Mouse (Mus musculus) T-helper 17 cell (primary cell): ENCODE results near the gene Adgrg3.

Experiments used
- in situ Hi-C, 2 experiments: fragments of 300-600 bp; cut with MboI, MseI; formaldehyde crosslinking; loops; 1 replicate in 1 of 2; 2 replicates in 1 of 2; pipeline ENCODE4 v1.15.1; 2025; ENCODE audit warnings: high pct_unique_total_duplicates in 2 of 2

Adgrg3 gene

GRCm38 (mm10) chr8:95017451-95017850 lies at the start of gene Adgrg3:
Gene Adgrg3 (plus strand): TSS chr8:95017692.
- in situ Hi-C loops = no loop called here

- in situ Hi-C loops = loop anchor here in 1 of 2 experiments (10.0 kb wide), 1 partner anchor 452 kb away; no protein-coding TSS in a partner anchor
These were observed 44.2 kb upstream of the Adgrg3 start for GRCm38 (mm10) chr8:94973270-94973669.

GRCm38 (mm10) chr8:94973786-94974185 lies 43.7 kb upstream of the Adgrg3 start:
- in situ Hi-C loops = loop anchor here in 1 of 2 experiments (10.0 kb wide), 1 partner anchor 451 kb away; no protein-coding TSS in a partner anchor

GRCm38 (mm10) chr8:94974467-94975165 lies 42.9 kb upstream of the Adgrg3 start, which contains the start of gene Adgrg1:
Gene Adgrg1 (plus strand): TSS chr8:94974751.
- in situ Hi-C loops = loop anchor here in 1 of 2 experiments (10.0 kb wide), 1 partner anchor 450 kb away; no protein-coding TSS in a partner anchor

- in situ Hi-C loops = loop anchor here in 1 of 2 experiments (10.0 kb wide), 1 partner anchor 448 kb away; no protein-coding TSS in a partner anchor
These were observed 40.7 kb upstream of the Adgrg3 start for GRCm38 (mm10) chr8:94976651-94977417.

GRCm38 (mm10) chr8:94978131-94978530 lies 39.4 kb upstream of the Adgrg3 start:
- in situ Hi-C loops = loop anchor here in 1 of 2 experiments (10.0 kb wide), 1 partner anchor 447 kb away; no protein-coding TSS in a partner anchor

- in situ Hi-C loops = loop anchor here in 1 of 2 experiments (10.0 kb wide), 1 partner anchor 446 kb away; no protein-coding TSS in a partner anchor
These were observed 38.7 kb upstream of the Adgrg3 start for GRCm38 (mm10) chr8:94978593-94979319.

GRCm38 (mm10) chr8:94980176-94980575 lies 37.3 kb upstream of the Adgrg3 start:
- in situ Hi-C loops = no loop called here

GRCm38 (mm10) chr8:94980976-94981375 lies 36.5 kb upstream of the Adgrg3 start:
- in situ Hi-C loops = no loop called here

- in situ Hi-C loops = no loop called here
These were observed 35.6 kb upstream of the Adgrg3 start for GRCm38 (mm10) chr8:94981848-94982247.

- in situ Hi-C loops = no loop called here
These were observed 34.3 kb upstream of the Adgrg3 start for GRCm38 (mm10) chr8:94983146-94983545.

- in situ Hi-C loops = no loop called here
These were observed 33.5 kb upstream of the Adgrg3 start for GRCm38 (mm10) chr8:94983881-94984516.

GRCm38 (mm10) chr8:94985023-94985422 lies 32.5 kb upstream of the Adgrg3 start:
- in situ Hi-C loops = no loop called here

- in situ Hi-C loops = no loop called here
These were observed 30.8 kb upstream of the Adgrg3 start for GRCm38 (mm10) chr8:94986676-94987075.

GRCm38 (mm10) chr8:94987553-94987952 lies 29.9 kb upstream of the Adgrg3 start:
- in situ Hi-C loops = no loop called here

- in situ Hi-C loops = no loop called here
These were observed 28.9 kb upstream of the Adgrg3 start for GRCm38 (mm10) chr8:94988619-94989018.

- in situ Hi-C loops = no loop called here
These were observed 27.8 kb upstream of the Adgrg3 start for GRCm38 (mm10) chr8:94989711-94990110.

GRCm38 (mm10) chr8:94990598-94991453 lies 26.7 kb upstream of the Adgrg3 start:
- in situ Hi-C loops = no loop called here

GRCm38 (mm10) chr8:94991454-94991994 lies 26.0 kb upstream of the Adgrg3 start:
- in situ Hi-C loops = no loop called here

GRCm38 (mm10) chr8:94992010-94992409 lies 25.5 kb upstream of the Adgrg3 start:
- in situ Hi-C loops = no loop called here
